In the genomic region with DNA sequence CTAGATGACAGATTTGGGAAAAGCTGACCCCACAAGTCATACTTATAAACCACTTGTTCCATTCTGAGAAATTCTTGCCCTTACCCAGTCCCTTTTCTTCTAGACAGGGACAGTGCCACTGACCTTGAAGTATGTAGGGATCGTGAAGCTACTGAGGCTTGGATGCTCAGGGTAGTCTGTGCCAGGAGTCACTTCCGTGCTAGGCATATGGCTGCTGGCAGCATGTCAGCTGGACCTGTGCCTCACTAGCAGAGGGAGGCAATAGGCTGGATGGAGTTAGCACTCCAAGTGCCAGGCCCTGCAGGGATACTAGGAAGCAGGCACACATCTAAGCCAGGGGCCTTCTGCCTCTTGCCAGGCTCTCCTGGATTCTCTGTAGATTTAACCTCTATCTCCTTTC, we compare ENCODE assay signal across 8 mouse cellular contexts. TPM values are rescaled to one million over a fixed set of nuclear protein-coding genes. Genes with fewer than 3 reads are reported as not detected.
DNase-seq lines count a peak whose midpoint lies in the region; ATAC-seq and TF ChIP-seq lines count a peak whose summit lies in the region.

No protein-coding gene starts in this region.

- intact Hi-C loops in gastrocnemius, postnatal 14 days (cut with DNase I; ENCODE audit: low total_unique reads), result no loop called here

- H3K9ac ChIP-seq in MEL (ENCODE audit: control insufficient read depth, low read depth, low read length, poor library complexity, severe bottlenecking), result peak overlapping the region; percentile 77
- peak overlapping the region; percentile 82 for H3K9ac ChIP-seq in hindbrain, embryonic 13.5 days

- no peak for TF ChIP-seq CTCF in MEL (IDR thresholded peaks at IDR 0.05 in 2 of 3, conservative IDR thresholded peaks at IDR 0.05 in 1 of 3; ENCODE audit: control insufficient read depth in 1 of 3, insufficient read depth in 1 of 3, low read depth in 2 of 3, low read length in 3 of 3, poor library complexity in 1 of 3, severe bottlenecking in 1 of 3)

- TF ChIP-seq EP300 in MEL (IDR thresholded peaks at IDR 0.05; ENCODE audit: low read depth in 1 of 2, low read length in 2 of 2), result no peak

- peaks cover 4% of the 10 kb centered on the region; the same call in 1 of the 2 replicates for H3K79me2 ChIP-seq in MEL (ENCODE audit: control insufficient read depth, insufficient read depth, low read length, poor library complexity)
- H3K79me2 ChIP-seq in macrophage (ENCODE audit: inconsistent target), result no peaks in the 10 kb centered on the region

- WGBS in hindbrain, embryonic 13.5 days, result 76% methylated on average over 2 of the region's 2 CpGs
- WGBS in macrophage (ENCODE audit: missing documents), result 82% methylated on average over 2 of the region's 2 CpGs

- ATAC-seq in hindbrain, embryonic 13.5 days (ENCODE audit: low FRiP score), result no peak

- H3K27me3 ChIP-seq in MEL (ENCODE audit: control insufficient read depth in 1 of 2, insufficient read depth in 2 of 2, low read length in 2 of 2), result no peaks in the 10 kb centered on the region; a peak in 1 of 4 replicates
- H3K27me3 ChIP-seq in hindbrain, embryonic 13.5 days, result no peaks in the 10 kb centered on the region

- peak; percentile 93 for DNase-seq in 3T3-L1 (ENCODE audit: low read depth, low spot score)
- peak; percentile 67 for DNase-seq in MEL (ENCODE audit: low read depth, low spot score)
- DNase-seq in cerebellum, postnatal 36 days, result peak; percentile 97
- DNase-seq in layer of hippocampus, adult 9-10 months (ENCODE audit: low spot score), result peak; percentile 10
- no peak for DNase-seq in retina, embryonic 14.5 days (ENCODE audit: low spot score)
- DNase-seq in gastrocnemius, postnatal 14 days, result no peak

- H3K4me1 ChIP-seq in MEL (ENCODE audit: control insufficient read depth in 1 of 2, insufficient read depth in 2 of 2, low read length in 2 of 2), result peaks cover 0 to 8% of the 10 kb centered on the region in 2 experiments; a peak in 1 of 4 replicates
- peaks cover 16% of the 10 kb centered on the region for H3K4me1 ChIP-seq in hindbrain, embryonic 13.5 days (replicated peaks)

- peak overlapping the region; percentile 62 for H3K4me2 ChIP-seq in hindbrain, embryonic 13.5 days

- H3K27ac ChIP-seq in MEL (ENCODE audit: control insufficient read depth, low read depth, low read length) (peak overlapping the region; percentile 71), macrophage (no peak overlapping the region)
- 0 out of 2 replicates have a peak overlapping the region, but pooled peaks have one; percentile 86 for H3K27ac ChIP-seq in hindbrain, embryonic 13.5 days

- TF ChIP-seq RAD21 in MEL (IDR thresholded peaks at IDR 0.05; ENCODE audit: low read depth, low read length), result no peak

- TF ChIP-seq POLR2A in MEL (IDR thresholded peaks at IDR 0.05; ENCODE audit: control insufficient read depth in 1 of 2, insufficient read depth in 1 of 2, low read depth in 1 of 2, low read length in 2 of 2, poor library complexity in 1 of 2), result no peak

- H3K4me3 ChIP-seq in MEL (ENCODE audit: control insufficient read depth in 1 of 2, insufficient read depth in 1 of 2, low read depth in 2 of 2, low read length in 2 of 2) (peak overlapping the region; percentile 78 to 88), macrophage (ENCODE audit: inconsistent target) (peak overlapping the region; percentile 97)
- peak overlapping the region; percentile 63 for H3K4me3 ChIP-seq in hindbrain, embryonic 13.5 days

- no peaks in the 10 kb centered on the region for H3K9me3 ChIP-seq in MEL (replicated peaks; ENCODE audit: insufficient read depth, low read length)
- H3K9me3 ChIP-seq in hindbrain, embryonic 13.5 days, result no peaks in the 10 kb centered on the region

- H3K36me3 ChIP-seq in MEL (ENCODE audit: control insufficient read depth in 1 of 2, insufficient read depth in 2 of 2, low read length in 2 of 2) (no peaks in the 10 kb centered on the region; a peak in 2 of 4 replicates), macrophage (ENCODE audit: inconsistent target) (peaks cover 34% of the 10 kb centered on the region)
- H3K36me3 ChIP-seq in hindbrain, embryonic 13.5 days, result peaks cover 39% of the 10 kb centered on the region

TF ChIP-seq in MEL, 35 proteins besides CTCF, POLR2A, EP300 and RAD21:
- 0 out of 2 replicates have a peak, but pooled peaks have one; percentile 36 for TF ChIP-seq MAX (IDR thresholded peaks at IDR 0.05; ENCODE audit: low read length)
- no peak for TF ChIP-seq ETS1 (IDR thresholded peaks at IDR 0.05; ENCODE audit: low read depth, low read length)
- TF ChIP-seq MXI1 (IDR thresholded peaks at IDR 0.05; ENCODE audit: low read depth, low read length), result peak; percentile 52

RNA-seq across cellular contexts. Expression of a gene that starts 1.5 kb away (rescaled TPM):
- 16.0 and 24.5 TPM in 2 replicates for total RNA-seq in MEL (2012; rRNA removed)
- polyA plus RNA-seq in MEL (2012; ENCODE audit: insufficient read depth in 1 of 2, insufficient read length in 2 of 2, low read depth in 1 of 2, low replicate concordance in 2 of 2, missing spikeins in 1 of 2) (10 to 100 TPM in 1 of 2 experiments, not detected in 1; 22.1 TPM), macrophage (2018) (15.2 to 39.5 TPM (median 37.4 TPM) in 3 replicates)
- polyA plus RNA-seq in hindbrain, embryonic 13.5 days (2015; fragmentation: Nextera tagmentation; extraction: Ambion mirVana), result 56.1 and 61.2 TPM in 2 replicates
- total RNA-seq in macrophage (2018; cell fraction: chromatin; rRNA removed), result 10 to 100 TPM; 13.4 to 96.1 (median 50.9) TPM
- 10 to 100 TPM; 18.6 to 42.1 (median 28.6) TPM for total RNA-seq in macrophage (2018; cell fraction: cytosol; rRNA removed)
- 10 to 100 TPM; 18.1 to 60.2 (median 37.3) TPM for total RNA-seq in macrophage (2018; cell fraction: nucleus; rRNA removed)
- 10 to 100 TPM; 14.7 to 16.4 TPM for total RNA-seq in gastrocnemius, postnatal 14 days (2021)

RNA-seq across cellular contexts. Expression of a gene that starts 16.1 kb away (rescaled TPM):
- total RNA-seq in MEL (2012; rRNA removed), result not detected in 2 replicates
- under 1 TPM in 1 of 2 experiments, not detected in 1; 0.01 TPM for polyA plus RNA-seq in MEL (2012; ENCODE audit: insufficient read depth in 1 of 2, insufficient read length in 2 of 2, low read depth in 1 of 2, low replicate concordance in 2 of 2, missing spikeins in 1 of 2)
- 4.5 and 4.6 TPM in 2 replicates for polyA plus RNA-seq in hindbrain, embryonic 13.5 days (2015; fragmentation: Nextera tagmentation; extraction: Ambion mirVana)
- total RNA-seq in macrophage (2018; cell fraction: chromatin; rRNA removed), result 1 to 10 TPM in 8 of 26 experiments, under 1 TPM in 12, not detected in 6; 0.25 to 4.5 (median 0.72) TPM
- total RNA-seq in macrophage (2018; cell fraction: cytosol; rRNA removed), result 1 to 10 TPM in 9 of 26 experiments, under 1 TPM in 17; 0.11 to 2.2 (median 0.48) TPM
- total RNA-seq in macrophage (2018; cell fraction: nucleus; rRNA removed), result 1 to 10 TPM in 4 of 26 experiments, under 1 TPM in 21, not detected in 1; 0.12 to 4.1 (median 0.50) TPM
- polyA plus RNA-seq in macrophage (2018), result 0.77 to 1.7 TPM (median 1.5 TPM) in 3 replicates
- total RNA-seq in gastrocnemius, postnatal 14 days (2021), result 1 to 10 TPM; 6.6 to 7.0 TPM

RNA-seq across cellular contexts. Expression of a gene that starts 42.2 kb away (rescaled TPM):
- not detected in 2 replicates for total RNA-seq in MEL (2012; rRNA removed)
- not detected for polyA plus RNA-seq in MEL (2012; ENCODE audit: insufficient read depth in 1 of 2, insufficient read length in 2 of 2, low read depth in 1 of 2, low replicate concordance in 2 of 2, missing spikeins in 1 of 2)
- polyA plus RNA-seq in hindbrain, embryonic 13.5 days (2015; fragmentation: Nextera tagmentation; extraction: Ambion mirVana), result not detected in 2 replicates
- not detected for total RNA-seq in macrophage (2018; cell fraction: chromatin; rRNA removed)
- total RNA-seq in macrophage (2018; cell fraction: cytosol; rRNA removed), result not detected
- not detected for total RNA-seq in macrophage (2018; cell fraction: nucleus; rRNA removed)
- polyA plus RNA-seq in macrophage (2018), result not detected in 3 replicates
- total RNA-seq in gastrocnemius, postnatal 14 days (2021), result not detected

RNA-seq across cellular contexts. Expression of a gene that starts 58.5 kb away (rescaled TPM):
- not detected in 2 replicates for total RNA-seq in MEL (2012; rRNA removed)
- not detected for polyA plus RNA-seq in MEL (2012; ENCODE audit: insufficient read depth in 1 of 2, insufficient read length in 2 of 2, low read depth in 1 of 2, low replicate concordance in 2 of 2, missing spikeins in 1 of 2)
- not detected in 2 replicates for polyA plus RNA-seq in hindbrain, embryonic 13.5 days (2015; fragmentation: Nextera tagmentation; extraction: Ambion mirVana)
- total RNA-seq in macrophage (2018; cell fraction: chromatin; rRNA removed), result under 1 TPM in 1 of 26 experiments, not detected in 25; 0.83 TPM
- total RNA-seq in macrophage (2018; cell fraction: cytosol; rRNA removed), result not detected
- total RNA-seq in macrophage (2018; cell fraction: nucleus; rRNA removed), result not detected
- polyA plus RNA-seq in macrophage (2018), result not detected in 3 replicates
- total RNA-seq in gastrocnemius, postnatal 14 days (2021), result not detected

Comparison
In these comparisons a context has a peak if more than half of its experiments do, and no peak if none do; other contexts are left out.
1. DNase-seq: peak in 3T3-L1 (single experiment), MEL (single experiment), cerebellum, postnatal 36 days (2 of 2) and layer of hippocampus, adult 9-10 months (single experiment); none in retina, embryonic 14.5 days (single experiment) and gastrocnemius, postnatal 14 days (single experiment).
2. Peak in every context shown above with its lines, with median percentiles within 50 percentile points of each other: H3K4me3 ChIP-seq.